Mouse (Mus musculus): ENCODE measurements around the gene Setd4.

GRCm38 (mm10) chr16:93610961-93611360 is 7.1 kb upstream of the Setd4 start:
- TF ChIP-seq POLR2A (IDR thresholded peaks at IDR 0.05; ENCODE audit: insufficient read depth, low read depth, low read length) (no peak), CTCF (IDR thresholded peaks at IDR 0.05; ENCODE audit: insufficient read depth, low read depth, low read length) (no peak)
